Mouse (Mus musculus): ENCODE data around the gene Uqcc1. TPM values are rescaled to one million over a fixed set of nuclear protein-coding genes. Genes with fewer than 3 reads are reported as not detected.

The Uqcc1 gene
- polyA plus RNA-seq, 1 experiment, result 24.0 TPM

DNA sequence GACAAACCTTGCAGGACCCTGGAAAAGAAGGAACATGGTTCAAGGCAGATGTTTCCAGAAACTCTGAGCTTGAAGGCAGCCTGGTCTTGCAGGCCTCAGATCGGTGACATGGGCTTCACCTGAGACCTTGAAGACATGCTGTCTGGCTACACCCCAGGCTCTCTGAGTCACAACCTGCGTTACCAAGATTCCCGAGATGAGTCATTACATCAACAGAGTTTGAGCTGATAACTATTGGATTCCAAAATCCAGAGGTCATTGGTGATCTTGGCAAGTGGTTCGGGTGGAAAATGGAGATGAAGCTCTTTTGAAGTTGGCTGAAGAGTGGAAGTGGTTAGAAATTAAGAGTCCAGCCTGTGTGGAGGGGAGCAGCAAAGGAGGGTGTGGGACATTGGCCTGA, 120.5 kb downstream of the Uqcc1 start:
- H3K4me3 ChIP-seq (replicated peaks; ENCODE audit: extremely low read depth, low read depth, low read length), result no peak overlapping the region
- DNase-seq, result no peak
- WGBS, result 77% methylated on average over 4 of the region's 4 CpGs
- TF ChIP-seq CTCF (IDR thresholded peaks at IDR 0.05; ENCODE audit: insufficient read depth, low read length), result no peak
- no peak for TF ChIP-seq POLR2A (IDR thresholded peaks at IDR 0.05; ENCODE audit: borderline replicate concordance, extremely low read depth, low read depth, low read length)
- H3K4me1 ChIP-seq (ENCODE audit: control insufficient read depth, insufficient read depth, low read length), result peaks cover 4% of the 10 kb centered on the region

DNA sequence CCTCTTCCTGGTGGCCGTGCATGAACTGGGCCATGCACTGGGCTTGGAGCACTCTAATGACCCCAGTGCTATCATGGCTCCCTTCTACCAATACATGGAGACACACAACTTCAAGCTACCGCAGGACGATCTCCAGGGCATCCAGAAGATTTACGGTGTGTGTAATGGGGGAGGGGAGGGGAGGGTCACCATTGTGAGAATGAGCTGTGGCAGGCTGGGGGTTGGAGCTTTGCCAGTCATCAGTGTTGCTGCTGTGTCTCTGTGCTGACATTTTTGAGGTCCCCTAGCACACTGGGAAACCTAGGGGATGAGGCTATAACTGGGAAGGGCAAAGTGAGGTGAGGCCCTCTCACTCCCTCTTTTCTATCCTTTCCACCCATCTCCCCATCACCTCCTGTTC, 122.7 kb downstream of the Uqcc1 start:
- peaks cover 4% of the 10 kb centered on the region for H3K4me1 ChIP-seq (ENCODE audit: control insufficient read depth, insufficient read depth, low read length)
- no peak for DNase-seq
- TF ChIP-seq CTCF (IDR thresholded peaks at IDR 0.05; ENCODE audit: insufficient read depth, low read length) (no peak), POLR2A (IDR thresholded peaks at IDR 0.05; ENCODE audit: borderline replicate concordance, extremely low read depth, low read depth, low read length) (no peak)
- 60% methylated on average over 4 of the region's 4 CpGs for WGBS
- H3K4me3 ChIP-seq (replicated peaks; ENCODE audit: extremely low read depth, low read depth, low read length), result no peak overlapping the region

DNA sequence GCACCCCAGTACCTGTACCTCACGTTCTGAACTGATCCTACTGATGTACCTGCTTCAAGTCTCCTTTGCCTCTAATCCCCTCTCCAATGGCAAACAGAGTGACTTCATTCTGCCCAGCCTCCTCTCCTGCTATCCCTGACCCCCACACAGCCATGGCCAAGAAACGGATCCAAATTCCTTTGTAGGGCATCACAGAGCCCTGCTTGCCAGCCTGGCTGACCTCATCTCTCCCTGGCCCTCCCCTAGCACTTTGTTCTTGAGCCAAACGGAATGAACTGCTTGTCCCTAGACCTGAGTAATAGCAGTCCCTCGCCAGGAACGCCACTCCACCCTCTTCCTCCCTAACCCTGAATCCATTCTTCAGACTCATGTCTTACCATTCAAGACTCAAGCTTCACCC, 123.6 kb downstream of the Uqcc1 start:
- 36% methylated on average over 5 of the region's 5 CpGs for WGBS
- DNase-seq, result no peak
- Histone ChIP-seq H3K4me3 (replicated peaks; ENCODE audit: extremely low read depth, low read depth, low read length) (no peak overlapping the region), H3K4me1 (ENCODE audit: control insufficient read depth, insufficient read depth, low read length) (peaks cover 4% of the 10 kb centered on the region)
- no peak for TF ChIP-seq CTCF (IDR thresholded peaks at IDR 0.05; ENCODE audit: insufficient read depth, low read length)
- no peak for TF ChIP-seq POLR2A (IDR thresholded peaks at IDR 0.05; ENCODE audit: borderline replicate concordance, extremely low read depth, low read depth, low read length)

DNA sequence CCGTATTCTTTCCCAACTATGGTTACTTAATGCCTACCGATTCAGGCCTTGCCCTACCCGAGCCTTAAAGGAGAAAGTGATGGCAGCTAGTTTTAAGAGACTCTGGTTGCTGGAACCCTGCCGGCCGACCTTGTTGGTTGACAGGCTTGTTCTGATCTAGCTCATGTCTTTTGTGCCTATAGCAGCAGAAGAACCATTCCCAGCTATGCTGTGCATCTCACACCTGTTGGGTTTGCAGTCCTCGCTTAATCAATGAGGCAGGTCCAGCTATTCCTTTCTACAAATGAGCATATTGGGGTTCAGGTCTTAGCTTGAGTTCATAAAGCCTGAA, 124.2 kb downstream of the Uqcc1 start:
- DNase-seq, result no peak
- Histone ChIP-seq H3K4me3 (replicated peaks; ENCODE audit: extremely low read depth, low read depth, low read length) (no peak overlapping the region), H3K4me1 (ENCODE audit: control insufficient read depth, insufficient read depth, low read length) (peaks cover 4% of the 10 kb centered on the region)
- no peak for TF ChIP-seq CTCF (IDR thresholded peaks at IDR 0.05; ENCODE audit: insufficient read depth, low read length)
- TF ChIP-seq POLR2A (IDR thresholded peaks at IDR 0.05; ENCODE audit: borderline replicate concordance, extremely low read depth, low read depth, low read length), result no peak
- WGBS, result 76% methylated on average over 6 of the region's 6 CpGs

DNA sequence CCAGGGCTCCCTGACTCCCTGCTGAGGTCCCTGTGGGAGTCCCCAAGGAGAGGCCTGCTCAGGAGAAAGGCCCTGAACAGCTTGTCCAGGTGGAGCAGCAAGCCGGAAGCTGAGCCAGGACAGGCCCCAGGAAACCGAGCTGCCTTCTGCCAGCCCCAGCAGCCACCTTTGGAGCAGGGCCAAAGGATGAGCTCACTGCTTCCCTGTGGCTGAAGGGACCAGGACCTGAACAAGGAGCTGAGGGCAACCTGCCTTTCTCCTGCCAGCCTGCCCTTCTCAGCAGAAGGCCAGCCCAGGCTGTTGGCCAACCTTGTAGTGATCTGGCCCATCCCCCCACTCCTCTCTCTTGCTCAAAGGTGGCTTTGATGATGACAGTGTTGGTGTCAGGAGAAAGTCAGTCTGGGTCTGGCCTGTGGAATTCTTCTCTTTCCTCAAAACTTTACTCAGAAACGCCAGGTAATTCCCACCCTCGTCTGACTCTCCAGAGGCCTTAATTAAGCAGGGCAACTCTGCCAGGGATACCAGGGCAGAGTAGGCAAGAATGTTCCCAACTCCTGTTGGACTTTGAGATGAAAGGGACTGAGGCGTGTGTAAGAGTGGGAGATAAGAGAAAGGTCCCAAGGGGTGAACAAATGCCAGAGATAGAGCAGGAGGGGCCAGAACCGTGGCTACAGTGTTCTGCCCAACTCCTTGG, 124.7 kb downstream of the Uqcc1 start:
- no peak for DNase-seq

DNA sequence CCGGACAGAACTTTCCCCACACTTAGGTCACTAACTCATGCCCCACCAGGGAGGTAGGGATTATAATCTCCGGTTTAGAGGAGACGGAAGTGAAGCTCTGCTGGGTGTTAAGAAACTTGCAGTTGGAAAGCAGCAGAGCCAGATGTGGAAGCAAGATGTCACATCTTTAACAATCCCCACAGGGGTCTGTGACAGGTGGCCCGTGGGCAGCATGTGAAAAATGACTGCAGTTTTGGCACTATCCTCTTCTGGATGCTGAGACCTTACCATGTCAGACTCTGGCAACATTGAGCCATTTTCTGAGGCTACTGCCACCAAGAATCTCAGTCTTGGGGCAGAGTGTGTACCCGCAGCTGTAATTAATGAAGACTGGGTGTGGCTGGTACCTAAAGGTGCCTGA, 126.1 kb downstream of the Uqcc1 start:
- H3K4me3 ChIP-seq (replicated peaks; ENCODE audit: extremely low read depth, low read depth, low read length), result no peak overlapping the region
- no peak for DNase-seq
- WGBS, result 54% methylated on average over 5 of the region's 5 CpGs
- no peak for TF ChIP-seq POLR2A (IDR thresholded peaks at IDR 0.05; ENCODE audit: borderline replicate concordance, extremely low read depth, low read depth, low read length)
- TF ChIP-seq CTCF (IDR thresholded peaks at IDR 0.05; ENCODE audit: insufficient read depth, low read length), result no peak
- peaks cover 4% of the 10 kb centered on the region for H3K4me1 ChIP-seq (ENCODE audit: control insufficient read depth, insufficient read depth, low read length)

More for the DNA sequence above, 124.7 kb downstream of the Uqcc1 start:
- Histone ChIP-seq H3K4me3 (replicated peaks; ENCODE audit: extremely low read depth, low read depth, low read length) (no peak overlapping the region), H3K4me1 (ENCODE audit: control insufficient read depth, insufficient read depth, low read length) (peaks cover 4% of the 10 kb centered on the region)
- 44% methylated on average over 6 of the region's 6 CpGs for WGBS
- TF ChIP-seq CTCF (IDR thresholded peaks at IDR 0.05; ENCODE audit: insufficient read depth, low read length) (no peak), POLR2A (IDR thresholded peaks at IDR 0.05; ENCODE audit: borderline replicate concordance, extremely low read depth, low read depth, low read length) (no peak)

DNA sequence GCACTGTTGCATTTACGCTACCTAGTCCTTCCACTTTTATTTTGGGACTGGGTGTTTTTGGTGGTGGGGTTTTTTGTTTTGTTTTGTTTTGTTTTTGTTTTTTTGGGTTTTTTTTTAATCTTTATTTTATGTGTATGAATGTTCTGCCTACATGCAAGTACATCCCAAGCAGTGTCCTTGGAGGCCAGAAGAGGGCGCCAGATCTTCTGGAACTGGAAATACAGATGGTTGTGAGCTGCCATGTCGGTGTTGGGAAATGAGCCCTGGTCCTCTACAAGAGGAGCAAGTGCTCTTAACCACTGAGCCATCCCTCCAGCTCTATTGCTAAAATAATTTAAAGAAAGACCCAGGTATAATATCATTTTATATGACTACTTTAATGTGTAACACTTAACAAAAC, 127.3 kb downstream of the Uqcc1 start:
- TF ChIP-seq POLR2A (IDR thresholded peaks at IDR 0.05; ENCODE audit: borderline replicate concordance, extremely low read depth, low read depth, low read length) (no peak), CTCF (IDR thresholded peaks at IDR 0.05; ENCODE audit: insufficient read depth, low read length) (peak; percentile 27)
- Histone ChIP-seq H3K4me1 (ENCODE audit: control insufficient read depth, insufficient read depth, low read length) (peaks cover 4% of the 10 kb centered on the region), H3K4me3 (replicated peaks; ENCODE audit: extremely low read depth, low read depth, low read length) (no peak overlapping the region)
- DNase-seq, result no peak
- WGBS, result 58% methylated on average over 3 of the region's 3 CpGs

DNA sequence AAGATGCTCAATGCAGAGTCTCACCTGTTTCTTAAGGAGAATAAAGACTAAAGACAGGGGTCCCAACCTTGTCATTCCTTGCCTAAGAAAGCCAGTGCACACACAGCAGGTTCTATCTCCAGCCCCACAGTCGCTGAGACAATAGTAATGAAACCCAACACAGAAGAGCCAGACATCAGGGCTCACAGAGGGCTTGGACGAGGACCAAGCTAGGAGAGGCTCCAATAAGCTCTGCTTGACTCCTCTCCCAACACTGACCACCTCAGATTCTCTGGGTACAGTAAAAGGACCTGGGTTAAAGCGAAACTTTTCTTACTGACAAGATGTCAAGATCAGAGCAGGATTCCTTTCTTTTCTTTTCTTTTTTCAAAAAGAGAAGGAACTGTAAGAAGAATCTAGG, 131.5 kb downstream of the Uqcc1 start:
- TF ChIP-seq CTCF (IDR thresholded peaks at IDR 0.05; ENCODE audit: insufficient read depth, low read length) (no peak), POLR2A (IDR thresholded peaks at IDR 0.05; ENCODE audit: borderline replicate concordance, extremely low read depth, low read depth, low read length) (no peak)
- Histone ChIP-seq H3K4me1 (ENCODE audit: control insufficient read depth, insufficient read depth, low read length) (no peaks in the 10 kb centered on the region), H3K4me3 (replicated peaks; ENCODE audit: extremely low read depth, low read depth, low read length) (no peak overlapping the region)
- 53% methylated on average over 3 of the region's 3 CpGs for WGBS
- DNase-seq, result no peak

Other genes with a start within 250 kb of the Uqcc1 start
- 140 and 145 TPM in 2 replicates for gene Trpc4ap, start 237.9 kb downstream of the Uqcc1 start, polyA plus RNA-seq (2012; rRNA removed)
- gene Edem2, start 200.8 kb downstream of the Uqcc1 start, polyA plus RNA-seq (2012; rRNA removed), result 50.3 and 61.0 TPM in 2 replicates
- gene Gm17581, start 194.4 kb downstream of the Uqcc1 start, polyA plus RNA-seq (2012; rRNA removed), result not detected in 2 replicates
- 3.2 and 4.5 TPM in 2 replicates for gene Procr, start 179.2 kb downstream of the Uqcc1 start, polyA plus RNA-seq (2012; rRNA removed)
- 0.03 and 0.06 TPM in 2 replicates for gene Mmp24, start 155.0 kb downstream of the Uqcc1 start, polyA plus RNA-seq (2012; rRNA removed)
- 57.4 and 65.1 TPM in 2 replicates for gene BC029722, start 110.9 kb downstream of the Uqcc1 start, polyA plus RNA-seq (2012; rRNA removed)
- 85.1 and 112 TPM in 2 replicates for gene Eif6, start 103.4 kb downstream of the Uqcc1 start, polyA plus RNA-seq (2012; rRNA removed)
- 0.03 and 2.1 TPM in 2 replicates for gene Fam83c, start 95.5 kb downstream of the Uqcc1 start, polyA plus RNA-seq (2012; rRNA removed)
- not detected in 2 replicates for gene Gm15557, start 10.4 kb upstream of the Uqcc1 start, polyA plus RNA-seq (2012; rRNA removed)
- 0.37 and 0.59 TPM in 2 replicates for gene Gdf5, start 15.1 kb upstream of the Uqcc1 start, polyA plus RNA-seq (2012; rRNA removed)
- 7.1 and 9.1 TPM in 2 replicates for gene Cep250, start 26.1 kb upstream of the Uqcc1 start, polyA plus RNA-seq (2012; rRNA removed)
- gene 6430550D23Rik, start 77.7 kb upstream of the Uqcc1 start, polyA plus RNA-seq (2012; rRNA removed), result 1.0 and 1.8 TPM in 2 replicates
- gene Ergic3, start 77.7 kb upstream of the Uqcc1 start, polyA plus RNA-seq (2012; rRNA removed), result 227 and 260 TPM in 2 replicates
- 0.63 and 0.98 TPM in 2 replicates for gene Fer1l4, start 122.6 kb upstream of the Uqcc1 start, polyA plus RNA-seq (2012; rRNA removed)
- 1.1 and 1.8 TPM in 2 replicates for gene Spag4, start 134.9 kb upstream of the Uqcc1 start, polyA plus RNA-seq (2012; rRNA removed)
- gene Cpne1, start 181.7 kb upstream of the Uqcc1 start, polyA plus RNA-seq (2012; rRNA removed), result 114 and 121 TPM in 2 replicates
- 12.5 and 21.1 TPM in 2 replicates for gene Rbm12, start 181.7 kb upstream of the Uqcc1 start, polyA plus RNA-seq (2012; rRNA removed)
- 5.1 and 6.5 TPM in 2 replicates for gene Gm28036, start 196.8 kb upstream of the Uqcc1 start, polyA plus RNA-seq (2012; rRNA removed)
- gene Romo1, start 213.7 kb upstream of the Uqcc1 start, polyA plus RNA-seq (2012; rRNA removed), result 203 and 218 TPM in 2 replicates
- 40.6 and 42.8 TPM in 2 replicates for gene Nfs1, start 213.9 kb upstream of the Uqcc1 start, polyA plus RNA-seq (2012; rRNA removed)
- 65.2 and 81.0 TPM in 2 replicates for gene Rbm39, start 249.9 kb upstream of the Uqcc1 start, polyA plus RNA-seq (2012; rRNA removed)